Mouse (Mus musculus): ENCODE measurements around the gene Hspa5.
A peak's percentile ranks its signal among the peaks of the same experiment; 100 is the strongest.
"Not testable (repeated sequence)": the region's sequence is repeated elsewhere in the genome, so short reads cannot be mapped to it uniquely, and the experiment has no call there.

Hspa5 gene

DNA sequence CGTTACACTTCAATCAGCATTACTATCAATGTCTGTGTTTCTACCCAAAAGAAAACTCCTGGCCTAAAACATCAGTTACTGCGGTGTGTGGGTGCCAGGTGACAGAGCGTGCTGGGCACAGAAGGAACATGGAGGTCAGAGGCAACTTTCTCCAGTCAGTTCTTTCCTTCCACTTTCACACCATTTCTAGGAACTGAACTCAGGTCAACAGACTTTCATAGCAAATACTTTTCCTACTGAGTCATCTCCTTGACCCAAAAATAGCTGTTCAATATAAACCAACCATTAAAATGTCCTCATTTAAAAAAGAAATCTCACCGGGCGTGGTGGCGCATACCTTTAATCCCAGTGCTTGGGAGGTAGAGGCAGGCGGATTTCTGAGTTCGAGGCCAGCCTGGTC is 29.1 kb upstream of the Hspa5 start:
- Histone ChIP-seq H3K4me3 (replicated peaks; ENCODE audit: low read length) (no peak overlapping the region), H3K4me1 (replicated peaks; ENCODE audit: low read depth, low read length) (peaks cover 17% of the 10 kb centered on the region), H3K9me3 (ENCODE audit: low read length) (no peaks in the 10 kb centered on the region), H3K27me3 (ENCODE audit: insufficient read depth, low read length) (no peaks in the 10 kb centered on the region), H3K36me3 (ENCODE audit: insufficient read depth, low read length) (peaks cover 14% of the 10 kb centered on the region)
- TF ChIP-seq POU5F1 (IDR thresholded peaks at IDR 0.05; ENCODE audit: borderline replicate concordance, low read length) (no peak), NANOG (IDR thresholded peaks at IDR 0.05; ENCODE audit: borderline replicate concordance, low read length) (no peak), CTCF (conservative IDR thresholded peaks at IDR 0.05; ENCODE audit: low read length) (no peak)

DNA sequence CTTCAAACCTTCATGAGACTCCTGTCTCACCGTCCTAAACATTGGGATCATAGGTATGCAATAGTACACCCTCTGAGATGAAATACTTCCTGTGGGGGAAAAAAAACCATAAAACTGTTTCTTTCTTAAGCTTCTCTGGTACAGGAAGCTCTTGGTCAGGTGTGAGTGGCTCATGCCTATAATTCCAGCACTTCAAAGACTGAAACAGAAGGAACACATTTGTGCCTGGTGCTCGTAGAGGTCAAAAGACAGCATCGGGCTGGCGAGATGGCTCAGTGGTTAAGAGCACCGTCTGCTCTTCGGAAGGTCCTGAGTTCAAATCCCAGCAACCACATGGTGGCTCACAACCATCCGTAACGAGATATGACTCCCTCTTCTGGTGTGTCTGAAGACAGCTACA is 27.3 kb upstream of the Hspa5 start:
- peaks cover 14% of the 10 kb centered on the region for H3K36me3 ChIP-seq (ENCODE audit: insufficient read depth, low read length)
- peaks cover 17% of the 10 kb centered on the region for H3K4me1 ChIP-seq (replicated peaks; ENCODE audit: low read depth, low read length)
- no peaks in the 10 kb centered on the region for H3K27me3 ChIP-seq (ENCODE audit: insufficient read depth, low read length)
- H3K4me3 ChIP-seq (replicated peaks; ENCODE audit: low read length), result no peak overlapping the region
- H3K9me3 ChIP-seq (ENCODE audit: low read length), result no peaks in the 10 kb centered on the region
- no peak for TF ChIP-seq NANOG (IDR thresholded peaks at IDR 0.05; ENCODE audit: borderline replicate concordance, low read length)
- no peak for TF ChIP-seq POU5F1 (IDR thresholded peaks at IDR 0.05; ENCODE audit: borderline replicate concordance, low read length)
- no peak; the same call in 1 of the 2 replicates for TF ChIP-seq CTCF (conservative IDR thresholded peaks at IDR 0.05; ENCODE audit: low read length)

- Histone ChIP-seq H3K36me3 (ENCODE audit: insufficient read depth, low read length) (peaks cover 14% of the 10 kb centered on the region), H3K9me3 (ENCODE audit: low read length) (no peaks in the 10 kb centered on the region), H3K27me3 (ENCODE audit: insufficient read depth, low read length) (no peaks in the 10 kb centered on the region), H3K4me3 (replicated peaks; ENCODE audit: low read length) (no peak overlapping the region), H3K4me1 (replicated peaks; ENCODE audit: low read depth, low read length) (peaks cover 17% of the 10 kb centered on the region)
- TF ChIP-seq NANOG (IDR thresholded peaks at IDR 0.05; ENCODE audit: borderline replicate concordance, low read length) (no peak), CTCF (conservative IDR thresholded peaks at IDR 0.05; ENCODE audit: low read length) (no peak), POU5F1 (IDR thresholded peaks at IDR 0.05; ENCODE audit: borderline replicate concordance, low read length) (no peak)
These were observed 26.1 kb upstream of the Hspa5 start for GRCm38 (mm10) chr2:34745673-34746072.

DNA sequence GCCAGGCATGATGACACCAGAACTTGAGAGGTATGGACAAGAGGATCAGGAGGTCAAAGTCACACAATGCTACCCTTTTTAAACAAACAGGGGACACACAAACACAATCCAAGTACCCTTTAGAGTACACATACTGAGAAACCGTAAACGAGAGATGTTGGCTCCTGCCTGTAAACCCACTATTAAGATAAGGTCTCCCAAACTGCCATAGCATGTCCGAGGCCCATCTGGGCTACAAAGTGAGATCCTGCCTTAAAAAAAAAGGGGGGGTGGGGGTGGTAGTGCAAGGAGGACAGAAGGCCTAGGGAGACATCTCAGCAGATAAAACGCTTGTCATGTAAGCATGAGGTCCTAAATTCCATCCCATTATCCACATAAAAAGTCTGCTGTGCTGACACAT is 23.3 kb upstream of the Hspa5 start:
- no peak for TF ChIP-seq POU5F1 (IDR thresholded peaks at IDR 0.05; ENCODE audit: borderline replicate concordance, low read length)
- TF ChIP-seq CTCF (conservative IDR thresholded peaks at IDR 0.05; ENCODE audit: low read length), result no peak
- no peak for TF ChIP-seq NANOG (IDR thresholded peaks at IDR 0.05; ENCODE audit: borderline replicate concordance, low read length)
- no peaks in the 10 kb centered on the region for H3K27me3 ChIP-seq (ENCODE audit: insufficient read depth, low read length)
- H3K36me3 ChIP-seq (ENCODE audit: insufficient read depth, low read length), result peaks cover 8% of the 10 kb centered on the region; the same call in 1 of the 2 replicates
- H3K4me1 ChIP-seq (replicated peaks; ENCODE audit: low read depth, low read length), result peaks cover 9% of the 10 kb centered on the region
- no peak overlapping the region for H3K4me3 ChIP-seq (replicated peaks; ENCODE audit: low read length)
- H3K9me3 ChIP-seq (ENCODE audit: low read length), result no peaks in the 10 kb centered on the region

DNA sequence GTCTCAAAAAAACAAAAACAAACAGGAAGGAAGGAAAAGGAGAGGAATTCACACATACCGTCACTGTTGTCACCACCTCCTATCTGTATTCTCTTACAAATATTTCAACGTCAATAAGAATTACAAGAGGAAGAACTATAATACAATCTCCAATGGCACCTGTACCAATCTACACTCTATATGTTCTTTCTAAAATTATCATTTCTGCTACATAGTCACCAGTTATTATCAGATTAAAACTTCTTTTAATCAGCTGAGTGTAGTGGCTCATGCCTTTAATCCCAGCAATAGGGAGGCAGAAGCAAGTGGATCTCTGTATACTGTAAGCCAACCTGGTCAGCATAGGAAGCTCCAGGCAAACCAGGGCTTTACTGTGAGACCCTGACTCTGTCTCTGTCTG is 21.5 kb upstream of the Hspa5 start:
- H3K4me3 ChIP-seq (replicated peaks; ENCODE audit: low read length), result no peak overlapping the region
- H3K4me1 ChIP-seq (replicated peaks; ENCODE audit: low read depth, low read length), result peaks cover 12% of the 10 kb centered on the region
- no peaks in the 10 kb centered on the region for H3K27me3 ChIP-seq (ENCODE audit: insufficient read depth, low read length)
- H3K9me3 ChIP-seq (ENCODE audit: low read length), result no peaks in the 10 kb centered on the region
- peaks cover 5% of the 10 kb centered on the region; the same call in 1 of the 2 replicates for H3K36me3 ChIP-seq (ENCODE audit: insufficient read depth, low read length)
- TF ChIP-seq POU5F1 (IDR thresholded peaks at IDR 0.05; ENCODE audit: borderline replicate concordance, low read length), result no peak
- TF ChIP-seq NANOG (IDR thresholded peaks at IDR 0.05; ENCODE audit: borderline replicate concordance, low read length), result no peak
- no peak for TF ChIP-seq CTCF (conservative IDR thresholded peaks at IDR 0.05; ENCODE audit: low read length)

GRCm38 (mm10) chr2:34753811-34754550 is 17.8 kb upstream of the Hspa5 start:
- Histone ChIP-seq H3K36me3 (ENCODE audit: insufficient read depth, low read length) (no peaks in the 10 kb centered on the region), H3K27me3 (ENCODE audit: insufficient read depth, low read length) (no peaks in the 10 kb centered on the region), H3K4me1 (replicated peaks; ENCODE audit: low read depth, low read length) (peaks cover 19% of the 10 kb centered on the region), H3K9me3 (ENCODE audit: low read length) (no peaks in the 10 kb centered on the region), H3K4me3 (replicated peaks; ENCODE audit: low read length) (peak overlapping the region; percentile 87)
- TF ChIP-seq CTCF (conservative IDR thresholded peaks at IDR 0.05; ENCODE audit: low read length) (no peak), NANOG (IDR thresholded peaks at IDR 0.05; ENCODE audit: borderline replicate concordance, low read length) (no peak)

DNA sequence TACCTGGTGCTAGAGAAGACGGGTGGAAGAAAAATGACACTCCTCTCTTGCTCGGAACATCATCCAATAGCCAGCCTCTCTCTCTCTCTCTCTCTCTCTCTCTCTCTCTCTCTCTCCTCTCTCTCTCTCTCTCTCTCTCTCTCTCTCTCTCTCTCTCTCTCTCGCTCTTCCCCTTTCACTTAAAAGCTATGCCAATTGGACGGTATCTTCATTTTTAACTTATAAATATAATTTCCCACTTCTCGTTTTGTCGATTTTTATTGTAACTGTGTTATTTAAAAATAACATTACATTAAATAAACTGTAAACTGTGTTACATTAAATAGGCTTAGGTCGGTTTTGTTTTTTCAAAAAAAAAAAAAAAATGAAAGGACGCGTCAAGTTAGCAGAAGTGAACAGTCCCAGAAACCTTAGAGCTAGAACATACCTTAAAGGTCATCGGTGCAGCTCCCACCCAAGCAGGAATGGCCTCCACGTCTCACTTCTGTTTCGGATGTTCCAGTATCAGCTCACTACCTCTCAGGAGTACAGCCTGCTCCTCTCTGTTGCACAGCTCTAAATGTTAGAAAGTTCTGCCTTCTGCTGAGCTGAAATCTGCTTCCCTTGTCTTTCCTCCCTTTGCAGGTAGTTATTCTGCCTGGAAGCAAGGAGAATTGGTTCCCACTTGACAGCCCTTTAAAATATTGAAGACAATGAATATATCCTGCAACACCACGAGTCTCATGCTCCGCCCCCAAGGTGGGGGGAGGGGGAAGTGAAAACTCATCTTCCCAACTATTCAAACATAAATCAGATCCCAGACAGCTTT is 17.0 kb upstream of the Hspa5 start, which contains the start of gene Gapvd1:
Gene Gapvd1 (minus strand): TSS at position 682 of the 808 bp plus-strand sequence.
- Histone ChIP-seq H3K9me3 (ENCODE audit: low read length) (no peaks in the 10 kb centered on the region), H3K36me3 (ENCODE audit: insufficient read depth, low read length) (no peaks in the 10 kb centered on the region), H3K4me1 (replicated peaks; ENCODE audit: low read depth, low read length) (peaks cover 19% of the 10 kb centered on the region), H3K4me3 (replicated peaks; ENCODE audit: low read length) (peak within 1 kb of the TSS; percentile 87), H3K27me3 (ENCODE audit: insufficient read depth, low read length) (no peaks in the 10 kb centered on the region)
- no peak for TF ChIP-seq NANOG (IDR thresholded peaks at IDR 0.05; ENCODE audit: borderline replicate concordance, low read length)
- no peak for TF ChIP-seq POU5F1 (IDR thresholded peaks at IDR 0.05; ENCODE audit: borderline replicate concordance, low read length)
- TF ChIP-seq CTCF (conservative IDR thresholded peaks at IDR 0.05; ENCODE audit: low read length), result no peak

DNA sequence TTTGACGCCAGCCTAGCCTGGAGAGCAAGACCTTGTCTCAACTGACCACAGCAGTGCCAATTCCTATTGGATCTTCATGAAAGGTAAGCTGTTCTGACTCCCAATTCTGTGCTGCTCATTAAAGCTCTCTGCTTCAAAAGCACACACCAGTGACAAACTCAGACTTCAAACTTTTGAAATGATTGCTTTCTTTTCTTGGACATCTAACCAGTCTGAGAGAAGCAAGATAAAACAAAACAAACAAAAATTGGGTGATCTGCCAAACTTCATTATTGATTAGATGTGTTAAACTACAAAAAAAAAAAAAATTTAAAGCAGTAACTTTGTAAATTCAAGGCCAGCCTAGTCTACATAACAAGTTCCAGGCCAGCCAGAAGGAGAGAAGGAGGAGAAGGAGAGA is 14.4 kb upstream of the Hspa5 start:
- Histone ChIP-seq H3K4me3 (replicated peaks; ENCODE audit: low read length) (no peak overlapping the region), H3K9me3 (ENCODE audit: low read length) (no peaks in the 10 kb centered on the region), H3K27me3 (ENCODE audit: insufficient read depth, low read length) (no peaks in the 10 kb centered on the region), H3K36me3 (ENCODE audit: insufficient read depth, low read length) (no peaks in the 10 kb centered on the region), H3K4me1 (replicated peaks; ENCODE audit: low read depth, low read length) (peaks cover 19% of the 10 kb centered on the region)
- TF ChIP-seq NANOG (IDR thresholded peaks at IDR 0.05; ENCODE audit: borderline replicate concordance, low read length) (no peak), POU5F1 (IDR thresholded peaks at IDR 0.05; ENCODE audit: borderline replicate concordance, low read length) (no peak), CTCF (conservative IDR thresholded peaks at IDR 0.05; ENCODE audit: low read length) (no peak)

DNA sequence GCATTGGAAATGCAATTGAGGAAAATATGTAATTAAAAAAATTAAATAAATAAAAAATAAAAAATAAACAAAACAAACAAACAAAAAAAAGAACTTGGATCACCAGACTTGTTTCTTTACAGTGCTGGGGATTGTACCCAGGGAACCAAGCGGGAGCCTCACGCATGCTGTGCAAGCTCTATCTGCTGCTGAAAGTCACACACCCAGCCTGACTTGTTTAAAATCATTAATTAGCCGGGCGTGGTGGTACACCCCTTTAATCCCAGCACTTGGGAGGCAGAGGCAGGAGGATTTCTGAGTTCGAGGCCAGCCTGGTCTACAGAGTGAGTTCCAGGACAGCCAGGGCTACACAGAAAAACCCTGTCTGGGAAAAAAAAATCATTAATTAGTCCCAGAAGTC is 10.5 kb upstream of the Hspa5 start:
- H3K4me1 ChIP-seq (replicated peaks; ENCODE audit: low read depth, low read length); H3K4me3 ChIP-seq (replicated peaks; ENCODE audit: low read length); H3K9me3 ChIP-seq (ENCODE audit: low read length); H3K27me3 ChIP-seq (ENCODE audit: insufficient read depth, low read length); H3K36me3 ChIP-seq (ENCODE audit: insufficient read depth, low read length): not testable (repeated sequence)

All from E14TG2a.4 (cell line).